23 mouse cellular contexts compared by ENCODE assay signal in genomic region chr2:82847692-82848091, GRCm38 (mm10).
DNase-seq lines count a peak whose midpoint lies in the region; ATAC-seq and TF ChIP-seq lines count a peak whose summit lies in the region.
"Had no signal": no experiment of that assay in that cellular context is flagged by ENCODE, and none has a peak within 500 bp of the region (broad histone marks: within the 10 kb centered on the region; RNA-seq: fewer than 3 reads in every experiment).

No protein-coding gene starts in this region.

- DNase-seq in midbrain, embryonic 11.5 days (ENCODE audit: low spot score, missing footprints) = no peak
- no peak for DNase-seq in midbrain, embryonic 10.5 days (ENCODE audit: low spot score)
- peak; percentile 80 for DNase-seq in brain, embryonic 14.5 days (ENCODE audit: low read depth)
- peak; percentile 11 for DNase-seq in forebrain, postnatal 0 days
- peak; percentile 15 for DNase-seq in midbrain, postnatal 0 days (ENCODE audit: low spot score)
- DNase-seq in kidney, postnatal 36 days = no peak
- no peak for DNase-seq in thymus, postnatal 36 days
- DNase-seq: adrenal gland, postnatal 36 days; cerebellum, adult 2 months; cerebellum, postnatal 25 days; embryo, embryonic 11 days; gastrocnemius, postnatal 14 days; heart, adult 11 months; kidney, adult 8-10 months; kidney, postnatal 25 days; lung, adult 18-20 months; lung, postnatal 10 days; right cerebral cortex, postnatal 25 days; spleen, adult 18-20 months had no signal

- 0 out of 2 replicates have a peak, but pooled peaks have one; percentile 26 for ATAC-seq in midbrain, embryonic 11.5 days (ENCODE audit: low FRiP score)
- no peak; the same call in 1 of the 2 replicates for ATAC-seq in forebrain, postnatal 0 days
- ATAC-seq in midbrain, postnatal 0 days (ENCODE audit: low FRiP score) = no peak
- ATAC-seq: liver, embryonic 12.5 days had no signal

- H3K9me3 ChIP-seq in midbrain, embryonic 11.5 days (ENCODE audit: control insufficient read depth, low read length) = no peaks in the 10 kb centered on the region
- no peaks in the 10 kb centered on the region for H3K9me3 ChIP-seq in midbrain, embryonic 10.5 days (replicated peaks)
- H3K9me3 ChIP-seq in forebrain, postnatal 0 days (ENCODE audit: low read length) = no peaks in the 10 kb centered on the region
- H3K9me3 ChIP-seq in midbrain, postnatal 0 days (ENCODE audit: low read length) = no peaks in the 10 kb centered on the region
- H3K9me3 ChIP-seq: embryonic facial prominence, embryonic 15.5 days; limb, embryonic 13.5 days; liver, embryonic 12.5 days had no signal

- H3K9ac ChIP-seq in midbrain, embryonic 11.5 days (ENCODE audit: low read length) = no peak overlapping the region
- H3K9ac ChIP-seq in forebrain, postnatal 0 days = no peak overlapping the region
- no peak overlapping the region for H3K9ac ChIP-seq in midbrain, postnatal 0 days (replicated peaks; ENCODE audit: low read length, poor library complexity, severe bottlenecking)
- H3K9ac ChIP-seq: embryonic facial prominence, embryonic 15.5 days; limb, embryonic 13.5 days; liver, embryonic 12.5 days had no signal

- no peak overlapping the region for H3K27ac ChIP-seq in midbrain, embryonic 11.5 days (ENCODE audit: low read depth, low read length)
- H3K27ac ChIP-seq in midbrain, embryonic 10.5 days (replicated peaks) = no peak overlapping the region
- no peak overlapping the region for H3K27ac ChIP-seq in forebrain, postnatal 0 days (ENCODE audit: low read depth, low read length)
- H3K27ac ChIP-seq in midbrain, postnatal 0 days (ENCODE audit: low read depth, low read length) = no peak overlapping the region
- H3K27ac ChIP-seq: embryonic facial prominence, embryonic 15.5 days; limb, embryonic 13.5 days; liver, embryonic 12.5 days had no signal

- H3K27me3 ChIP-seq in midbrain, embryonic 11.5 days (ENCODE audit: control insufficient read depth, insufficient read depth, low read length) = no peaks in the 10 kb centered on the region
- no peaks in the 10 kb centered on the region for H3K27me3 ChIP-seq in midbrain, embryonic 10.5 days (ENCODE audit: low read depth, poor library complexity, severe bottlenecking)
- H3K27me3 ChIP-seq in forebrain, postnatal 0 days (ENCODE audit: insufficient read depth, low read length) = no peaks in the 10 kb centered on the region
- H3K27me3 ChIP-seq in midbrain, postnatal 0 days (ENCODE audit: insufficient read depth, low read length) = no peaks in the 10 kb centered on the region
- H3K27me3 ChIP-seq: embryonic facial prominence, embryonic 15.5 days; limb, embryonic 13.5 days; liver, embryonic 12.5 days had no signal

- H3K4me2 ChIP-seq in midbrain, embryonic 11.5 days = no peak overlapping the region
- H3K4me2 ChIP-seq in forebrain, postnatal 0 days (ENCODE audit: low read depth) = no peak overlapping the region
- H3K4me2 ChIP-seq in midbrain, postnatal 0 days (ENCODE audit: low read depth, low read length, poor library complexity, severe bottlenecking) = peak overlapping the region; percentile 32
- H3K4me2 ChIP-seq: embryonic facial prominence, embryonic 15.5 days; heart, embryonic 11.5 days; limb, embryonic 13.5 days; liver, embryonic 12.5 days had no signal

- no peak overlapping the region for H3K4me3 ChIP-seq in midbrain, embryonic 11.5 days (ENCODE audit: low read depth, low read length)
- no peak overlapping the region for H3K4me3 ChIP-seq in midbrain, embryonic 10.5 days
- H3K4me3 ChIP-seq in forebrain, postnatal 0 days (ENCODE audit: low read depth, low read length) = no peak overlapping the region
- H3K4me3 ChIP-seq in midbrain, postnatal 0 days (ENCODE audit: low read depth, low read length) = no peak overlapping the region
- H3K4me3 ChIP-seq: embryonic facial prominence, embryonic 15.5 days; limb, embryonic 13.5 days; liver, embryonic 12.5 days had no signal

- H3K36me3 ChIP-seq in midbrain, embryonic 11.5 days (ENCODE audit: control insufficient read depth, insufficient read depth, low read length) = no peaks in the 10 kb centered on the region
- no peaks in the 10 kb centered on the region for H3K36me3 ChIP-seq in midbrain, embryonic 10.5 days
- H3K36me3 ChIP-seq in forebrain, postnatal 0 days (ENCODE audit: insufficient read depth) = no peaks in the 10 kb centered on the region
- no peaks in the 10 kb centered on the region for H3K36me3 ChIP-seq in midbrain, postnatal 0 days (ENCODE audit: insufficient read depth, low read length)
- H3K36me3 ChIP-seq: embryonic facial prominence, embryonic 15.5 days; limb, embryonic 13.5 days; liver, embryonic 12.5 days had no signal

- H3K4me1 ChIP-seq in midbrain, embryonic 11.5 days (ENCODE audit: control insufficient read depth, insufficient read depth, low read length) = no peaks in the 10 kb centered on the region
- H3K4me1 ChIP-seq in midbrain, embryonic 10.5 days = peaks cover 15% of the 10 kb centered on the region
- peaks cover 3% of the 10 kb centered on the region; the same call in 1 of the 2 replicates for H3K4me1 ChIP-seq in forebrain, postnatal 0 days (ENCODE audit: insufficient read depth)
- no peaks in the 10 kb centered on the region for H3K4me1 ChIP-seq in midbrain, postnatal 0 days (ENCODE audit: insufficient read depth, low read length)
- H3K4me1 ChIP-seq: embryonic facial prominence, embryonic 15.5 days; limb, embryonic 13.5 days; liver, embryonic 12.5 days had no signal

- no peak for TF ChIP-seq CTCF in brain, embryonic 14.5 days (IDR thresholded peaks at IDR 0.05; ENCODE audit: borderline replicate concordance, extremely low read depth, insufficient read depth, insufficient read length)
- TF ChIP-seq CTCF in forebrain, postnatal 0 days (IDR thresholded peaks at IDR 0.05; ENCODE audit: low read depth) = no peak
- no peak for TF ChIP-seq CTCF in midbrain, postnatal 0 days (IDR thresholded peaks at IDR 0.05)

- TF ChIP-seq POLR2A in brain, embryonic 14.5 days (IDR thresholded peaks at IDR 0.05; ENCODE audit: borderline replicate concordance, extremely low read depth, insufficient read depth, insufficient read length, poor library complexity, severe bottlenecking) = no peak

- 63% methylated on average over 6 of the region's 6 CpGs for WGBS in midbrain, embryonic 11.5 days
- WGBS in midbrain, embryonic 10.5 days = 71% methylated on average over 6 of the region's 6 CpGs
- 21% methylated on average over 6 of the region's 6 CpGs for WGBS in forebrain, postnatal 0 days
- WGBS in midbrain, postnatal 0 days = 24% methylated on average over 6 of the region's 6 CpGs

Comparison
In these comparisons a context has a peak if more than half of its experiments do, and no peak if none do; other contexts are left out.
1. DNase-seq: peak in brain, embryonic 14.5 days (single experiment), forebrain, postnatal 0 days (single experiment) and midbrain, postnatal 0 days (single experiment); none in midbrain, embryonic 11.5 days (single experiment), midbrain, embryonic 10.5 days (single experiment), kidney, postnatal 36 days (0 of 2) and thymus, postnatal 36 days (0 of 2).